Mouse (Mus musculus) forebrain, embryonic 12.5 days (tissue): ENCODE results near the gene Mecom. TPM values are rescaled to one million over a fixed set of nuclear protein-coding genes. Genes with fewer than 3 reads are reported as not detected.

Experiments used
- ATAC-seq: fragments of 200-750 bp; cut with Nextera tagmentation; 2 replicates; pipeline ENCODE4 v1.8.0; 2017; ENCODE audit warnings: moderate TSS enrichment; ENCODE audit not compliant: low FRiP score
- H3K27ac ChIP-seq: fragments of 300-500 bp; sonication (generic); 2 replicates; pipeline ENCODE4 v1.5.1; 2016; ENCODE audit warnings: mild to moderate bottlenecking
- H3K27me3 ChIP-seq: fragments of 300-500 bp; sonication (generic); 2 replicates; pipeline ENCODE4 v1.6.1; 2016; ENCODE audit warnings: mild to moderate bottlenecking
- H3K36me3 ChIP-seq: fragments of 300-500 bp; sonication (generic); replicated peaks from 2 replicates; pipeline ENCODE4 v1.6.1; 2016; ENCODE audit warnings: mild to moderate bottlenecking
- H3K4me1 ChIP-seq: fragments of 300-500 bp; sonication (generic); 2 replicates; pipeline ENCODE4 v1.6.1; 2016
- H3K4me2 ChIP-seq: fragments of 300-500 bp; sonication (generic); 2 replicates; pipeline ENCODE4 v1.6.1; 2016; ENCODE audit warnings: mild to moderate bottlenecking, moderate library complexity
- H3K4me3 ChIP-seq: fragments of 300-500 bp; sonication (generic); replicated peaks from 2 replicates; pipeline ENCODE4 v1.5.1; 2016; ENCODE audit warnings: mild to moderate bottlenecking
- H3K9ac ChIP-seq: fragments of 300-500 bp; sonication (generic); 2 replicates; pipeline ENCODE4 v1.6.1; 2016; ENCODE audit warnings: mild to moderate bottlenecking
- H3K9me3 ChIP-seq: fragments of 300-500 bp; sonication (generic); 2 replicates; pipeline ENCODE4 v1.6.1; 2016
- WGBS: fragments of 180-500 bp; shearing (Covaris S2); methylation state at CpG from one replicate; pipeline ENCODE4 v1.1.7; 2016; 5-methylcytosine and 5-hydroxymethylcytosine counted together
- polyA plus RNA-seq: library from polyadenylated mRNA; unstranded; fragments of >200 nt; fragmentation: Nextera tagmentation; extraction: Ambion mirVana; gene quantifications from 2 replicates; pipeline ENCODE4 v1.2.1, GENCODE M21; 2016

The Mecom gene
- polyA plus RNA-seq, 1 experiment from 2014 or later = 12.2 TPM

- Histone ChIP-seq H3K27ac (no peak overlapping the region), H3K27me3 (no peaks in the 10 kb centered on the region)
- 81% methylated on average over 10 of the region's 10 CpGs for WGBS
Measured at GRCm38 (mm10) chr3:29993346-29993745, 554.5 kb downstream of the Mecom start.

DNA sequence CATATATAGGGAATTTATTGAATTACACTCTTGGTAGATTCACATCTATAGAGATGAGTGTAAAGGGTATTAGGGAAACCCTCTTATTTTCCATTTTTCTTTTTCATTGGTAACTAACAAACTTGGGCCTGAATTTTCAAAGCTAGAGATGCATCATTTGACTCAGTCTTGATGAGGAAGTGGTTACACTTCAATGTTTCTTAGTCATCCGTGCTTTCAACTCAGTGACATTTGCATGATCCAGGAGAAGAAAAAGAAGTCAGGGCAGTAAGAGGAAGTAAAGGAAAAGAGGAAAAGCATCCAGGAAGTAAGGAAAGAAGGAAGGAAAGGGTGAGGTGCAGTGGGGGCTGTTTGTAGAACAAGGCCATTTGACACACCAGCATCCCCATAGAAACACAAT, 556.3 kb downstream of the Mecom start:
- H3K4me3 ChIP-seq = no peak overlapping the region
- ATAC-seq = no peak
- H3K27ac ChIP-seq = no peak overlapping the region
- 93% methylated on average over 1 of the region's 1 CpGs for WGBS
- no peaks in the 10 kb centered on the region for H3K27me3 ChIP-seq
- no peak overlapping the region for H3K4me2 ChIP-seq
- no peak overlapping the region for H3K9ac ChIP-seq
- H3K36me3 ChIP-seq = no peaks in the 10 kb centered on the region
- H3K9me3 ChIP-seq = no peaks in the 10 kb centered on the region
- H3K4me1 ChIP-seq = no peaks in the 10 kb centered on the region

More at GRCm38 (mm10) chr3:29993346-29993745, 554.5 kb downstream of the Mecom start:
- ATAC-seq = no peak
- H3K4me3 ChIP-seq = no peak overlapping the region
- no peaks in the 10 kb centered on the region for H3K36me3 ChIP-seq
- no peak overlapping the region for H3K4me2 ChIP-seq
- no peak overlapping the region for H3K9ac ChIP-seq
- no peaks in the 10 kb centered on the region for H3K4me1 ChIP-seq
- H3K9me3 ChIP-seq = no peaks in the 10 kb centered on the region

DNA sequence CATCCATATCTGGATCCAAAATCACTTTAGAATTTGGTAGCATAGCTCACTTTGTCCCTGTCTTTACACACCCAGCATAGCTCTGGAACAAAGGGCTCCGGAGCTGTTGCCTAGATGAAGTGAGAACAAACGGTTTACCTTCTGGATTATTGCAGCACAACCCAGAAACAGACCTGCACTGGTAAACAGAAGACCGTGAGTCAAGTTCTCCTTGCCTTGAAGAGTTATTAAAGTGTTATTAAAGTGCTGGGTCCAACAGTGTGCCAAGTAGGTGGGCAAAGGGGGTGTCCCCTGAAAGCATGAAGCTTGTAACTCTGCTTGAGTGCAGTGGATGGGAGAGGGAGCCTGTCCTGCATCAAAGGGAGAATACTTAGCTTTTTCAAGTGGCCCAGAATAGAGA, 563.4 kb downstream of the Mecom start:
- no peak for ATAC-seq
- H3K36me3 ChIP-seq = no peaks in the 10 kb centered on the region
- H3K27ac ChIP-seq = no peak overlapping the region
- H3K4me1 ChIP-seq = no peaks in the 10 kb centered on the region
- H3K27me3 ChIP-seq = no peaks in the 10 kb centered on the region
- no peak overlapping the region for H3K9ac ChIP-seq
- no peaks in the 10 kb centered on the region for H3K9me3 ChIP-seq
- H3K4me2 ChIP-seq = no peak overlapping the region
- WGBS = 89% methylated on average over 3 of the region's 3 CpGs
- no peak overlapping the region for H3K4me3 ChIP-seq

GRCm38 (mm10) chr3:29981259-29981910, 566.4 kb downstream of the Mecom start:
- no peak overlapping the region for H3K27ac ChIP-seq
- no peak for ATAC-seq
- H3K9me3 ChIP-seq = no peaks in the 10 kb centered on the region
- WGBS = 78% methylated on average over 7 of the region's 7 CpGs
- H3K27me3 ChIP-seq = no peaks in the 10 kb centered on the region
- H3K4me3 ChIP-seq = no peak overlapping the region
- H3K9ac ChIP-seq = no peak overlapping the region
- H3K36me3 ChIP-seq = no peaks in the 10 kb centered on the region
- H3K4me2 ChIP-seq = no peak overlapping the region
- no peaks in the 10 kb centered on the region for H3K4me1 ChIP-seq

DNA sequence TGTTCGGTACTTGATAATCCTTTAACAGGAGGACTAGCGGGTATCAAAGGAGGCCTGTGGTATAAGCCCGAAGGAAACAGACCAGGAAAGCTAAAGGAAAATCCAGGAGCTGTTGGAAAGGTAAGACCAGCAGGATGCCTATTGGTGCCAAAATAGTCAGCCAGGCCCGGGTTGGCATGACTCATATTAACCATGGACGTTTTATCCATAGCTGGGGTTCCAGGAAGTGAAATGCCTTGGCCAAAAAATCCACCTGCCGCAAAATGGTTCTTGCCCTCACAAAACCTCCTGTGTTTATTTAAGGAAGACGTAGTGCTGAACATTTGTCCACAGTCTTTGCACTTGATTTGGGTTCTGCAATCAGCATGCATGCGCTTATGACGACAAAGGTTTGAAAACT, 567.3 kb downstream of the Mecom start:
- no peaks in the 10 kb centered on the region for H3K27me3 ChIP-seq
- no peaks in the 10 kb centered on the region for H3K9me3 ChIP-seq
- no peak overlapping the region for H3K9ac ChIP-seq
- H3K36me3 ChIP-seq = no peaks in the 10 kb centered on the region
- no peak for ATAC-seq
- H3K4me2 ChIP-seq = no peak overlapping the region
- WGBS = 97% methylated on average over 9 of the region's 9 CpGs
- H3K27ac ChIP-seq = no peak overlapping the region
- H3K4me3 ChIP-seq = no peak overlapping the region
- H3K4me1 ChIP-seq = no peaks in the 10 kb centered on the region

GRCm38 (mm10) chr3:29976580-29976979, 571.2 kb downstream of the Mecom start:
- no peaks in the 10 kb centered on the region for H3K36me3 ChIP-seq
- no peak overlapping the region for H3K27ac ChIP-seq
- H3K9ac ChIP-seq = no peak overlapping the region
- H3K4me3 ChIP-seq = no peak overlapping the region
- no peaks in the 10 kb centered on the region for H3K9me3 ChIP-seq
- H3K27me3 ChIP-seq = no peaks in the 10 kb centered on the region
- 87% methylated on average over 4 of the region's 4 CpGs for WGBS
- H3K4me1 ChIP-seq = no peaks in the 10 kb centered on the region
- H3K4me2 ChIP-seq = no peak overlapping the region
- no peak for ATAC-seq

- Histone ChIP-seq H3K27ac (no peak overlapping the region), H3K9ac (no peak overlapping the region), H3K27me3 (no peaks in the 10 kb centered on the region), H3K36me3 (no peaks in the 10 kb centered on the region), H3K4me1 (no peaks in the 10 kb centered on the region), H3K4me2 (no peak overlapping the region), H3K9me3 (no peaks in the 10 kb centered on the region), H3K4me3 (no peak overlapping the region)
- no peak for ATAC-seq
- 89% methylated on average over 11 of the region's 11 CpGs for WGBS
Measured at GRCm38 (mm10) chr3:29968433-29968949, 579.3 kb downstream of the Mecom start.

GRCm38 (mm10) chr3:29963953-29964352, 583.9 kb downstream of the Mecom start:
- Histone ChIP-seq H3K36me3 (no peaks in the 10 kb centered on the region), H3K27me3 (0 out of 2 replicates have a peak, but pooled peaks cover 3% of the 10 kb centered on the region), H3K9ac (no peak overlapping the region), H3K4me2 (no peak overlapping the region), H3K9me3 (no peaks in the 10 kb centered on the region), H3K27ac (no peak overlapping the region), H3K4me1 (no peaks in the 10 kb centered on the region), H3K4me3 (no peak overlapping the region)
- ATAC-seq = no peak
- WGBS = 84% methylated on average over 7 of the region's 7 CpGs

- H3K4me1 ChIP-seq = no peaks in the 10 kb centered on the region
- 86% methylated on average over 3 of the region's 3 CpGs for WGBS
- H3K27ac ChIP-seq = no peak overlapping the region
- no peaks in the 10 kb centered on the region for H3K36me3 ChIP-seq
- 0 out of 2 replicates have a peak, but pooled peaks cover 3% of the 10 kb centered on the region for H3K27me3 ChIP-seq
- no peak overlapping the region for H3K4me3 ChIP-seq
- H3K4me2 ChIP-seq = no peak overlapping the region
- H3K9me3 ChIP-seq = no peaks in the 10 kb centered on the region
- ATAC-seq = no peak
- no peak overlapping the region for H3K9ac ChIP-seq
Measured at GRCm38 (mm10) chr3:29963447-29963846, 584.4 kb downstream of the Mecom start.

- no peak overlapping the region for H3K9ac ChIP-seq
- WGBS = 91% methylated on average over 3 of the region's 3 CpGs
- no peak overlapping the region for H3K4me3 ChIP-seq
- H3K27ac ChIP-seq = no peak overlapping the region
- ATAC-seq = no peak
- H3K27me3 ChIP-seq = 0 out of 2 replicates have a peak, but pooled peaks cover 3% of the 10 kb centered on the region
- peaks cover 8% of the 10 kb centered on the region; the same call in 1 of the 2 replicates for H3K4me1 ChIP-seq
- H3K4me2 ChIP-seq = no peak overlapping the region
- no peaks in the 10 kb centered on the region for H3K36me3 ChIP-seq
- H3K9me3 ChIP-seq = no peaks in the 10 kb centered on the region
Measured at GRCm38 (mm10) chr3:29959051-29959450, 588.8 kb downstream of the Mecom start.

DNA sequence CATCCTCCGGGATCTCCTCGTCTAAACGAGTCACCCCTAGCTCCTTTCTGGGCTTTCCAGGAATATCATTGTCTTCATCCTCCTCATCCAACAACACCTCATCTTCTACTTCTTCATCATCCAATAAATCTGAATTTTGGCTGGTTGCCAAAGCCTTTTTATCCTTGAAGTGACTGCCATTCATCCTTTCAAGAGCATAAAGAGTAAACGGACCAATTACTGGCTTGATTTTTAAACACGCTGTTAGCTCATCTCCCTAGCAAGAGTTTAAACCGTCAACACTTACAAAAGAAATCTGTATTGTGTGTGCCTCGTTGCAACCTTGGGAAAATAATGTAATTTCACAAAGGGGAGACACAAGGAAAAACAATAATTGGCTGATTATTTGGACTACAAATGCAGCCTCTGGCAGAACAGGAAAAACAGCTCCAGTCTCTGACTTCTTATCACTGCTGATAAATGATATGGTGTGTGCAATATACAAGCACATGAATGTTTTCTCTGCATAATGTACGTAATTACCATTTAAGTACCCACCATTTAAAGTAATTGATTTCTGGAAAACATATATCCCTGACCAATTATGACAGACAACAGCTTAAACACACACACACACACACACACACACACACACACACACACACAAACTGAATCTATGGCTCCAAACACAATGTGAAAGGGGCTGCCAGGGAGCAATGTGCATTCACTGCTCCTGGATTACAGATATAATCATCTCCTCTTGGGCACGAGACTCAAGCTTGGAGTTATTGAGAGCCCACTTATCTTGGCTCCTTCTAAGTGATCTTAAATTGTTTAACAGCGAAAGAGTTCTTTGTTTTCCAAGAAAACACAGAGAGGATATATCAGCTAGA, 590.2 kb downstream of the Mecom start:
- Histone ChIP-seq H3K4me1 (peaks cover 8% of the 10 kb centered on the region; the same call in 1 of the 2 replicates), H3K9me3 (no peaks in the 10 kb centered on the region), H3K27ac (no peak overlapping the region), H3K27me3 (0 out of 2 replicates have a peak, but pooled peaks cover 3% of the 10 kb centered on the region), H3K4me3 (no peak overlapping the region), H3K9ac (no peak overlapping the region), H3K4me2 (no peak overlapping the region), H3K36me3 (no peaks in the 10 kb centered on the region)
- WGBS = 46% methylated on average over 10 of the region's 10 CpGs
- peak; percentile 55; the same call in 1 of the 2 replicates for ATAC-seq

GRCm38 (mm10) chr3:29953269-29953668, 594.5 kb downstream of the Mecom start:
- 73% methylated on average over 3 of the region's 3 CpGs for WGBS
- H3K27me3 ChIP-seq = no peaks in the 10 kb centered on the region
- no peak overlapping the region for H3K4me2 ChIP-seq
- H3K36me3 ChIP-seq = no peaks in the 10 kb centered on the region
- H3K27ac ChIP-seq = no peak overlapping the region
- no peak for ATAC-seq
- no peak overlapping the region for H3K4me3 ChIP-seq
- no peak overlapping the region for H3K9ac ChIP-seq
- no peaks in the 10 kb centered on the region for H3K9me3 ChIP-seq
- peaks cover 8% of the 10 kb centered on the region; the same call in 1 of the 2 replicates for H3K4me1 ChIP-seq
